Mouse (Mus musculus) neural tube, embryonic 10.5 days (tissue): ENCODE results near the gene Tfam.
A peak's percentile ranks its signal among the peaks of the same experiment; 100 is the strongest.

Source experiments
- DNase-seq: peaks from one replicate; pipeline ENCODE4 v3.0.0-alpha.2; 2017; ENCODE audit warnings: low spot score; ENCODE audit errors: extremely low spot score

Tfam gene

GRCm38 (mm10) chr10:71238240-71238554 is at the start of gene Tfam:
TSS of gene Tfam (minus strand) at chr10:71238280.
- DNase-seq: no peak

DNA sequence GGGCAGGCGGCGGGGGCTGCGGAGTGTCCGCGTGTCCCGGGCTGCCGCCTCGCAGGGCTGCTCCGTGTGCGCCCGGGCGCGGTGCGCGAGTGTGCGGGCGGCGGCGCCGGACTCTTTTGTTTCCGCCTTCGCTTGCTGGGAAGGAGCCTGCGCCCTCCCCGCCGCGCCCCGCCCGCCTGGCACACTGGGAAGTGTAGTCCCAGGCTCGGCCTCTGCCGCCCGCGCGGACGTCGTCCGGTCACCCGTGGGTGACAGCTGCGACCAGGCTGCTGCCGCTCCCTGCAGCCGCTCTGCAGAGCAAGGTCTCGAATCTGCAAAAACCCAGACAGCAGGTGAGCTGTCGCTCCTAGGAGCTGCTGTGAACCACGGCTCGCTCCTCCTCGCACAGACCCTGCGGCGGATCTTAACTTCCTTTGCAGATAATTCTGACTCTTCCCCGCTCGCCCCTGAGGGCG is 47.1 kb upstream of the Tfam start, which contains the start of gene Ube2d1:
Gene Ube2d1 (minus strand): TSS at position 137 of the 455 bp plus-strand sequence.
- DNase-seq: peak; percentile 88

GRCm38 (mm10) chr10:71284511-71285125 is 46.5 kb upstream of the Tfam start:
- peak; percentile 78 for DNase-seq

- no peak for DNase-seq
Observed at GRCm38 (mm10) chr10:71284131-71284510, 46.0 kb upstream of the Tfam start.

- DNase-seq: no peak
Observed at GRCm38 (mm10) chr10:71273008-71273739, 35.1 kb upstream of the Tfam start.

DNA sequence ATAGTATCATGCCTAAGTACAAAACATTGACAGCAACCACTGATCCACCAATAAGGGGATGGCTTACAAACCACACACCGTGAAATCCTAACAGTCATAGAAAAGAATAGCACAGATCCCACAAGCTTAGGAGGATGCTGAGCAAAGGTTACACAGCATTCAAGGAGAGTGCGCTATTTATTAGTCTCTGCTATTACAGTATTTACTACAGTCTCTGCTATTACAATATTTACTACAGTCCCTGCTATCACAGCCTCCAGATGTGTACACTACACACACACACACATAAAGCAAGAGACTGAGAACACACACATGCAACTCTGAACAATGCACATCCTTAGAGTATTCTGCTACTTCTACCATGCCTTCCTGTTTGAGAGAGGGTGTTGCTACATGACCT is 29.9 kb upstream of the Tfam start:
- DNase-seq: no peak

DNA sequence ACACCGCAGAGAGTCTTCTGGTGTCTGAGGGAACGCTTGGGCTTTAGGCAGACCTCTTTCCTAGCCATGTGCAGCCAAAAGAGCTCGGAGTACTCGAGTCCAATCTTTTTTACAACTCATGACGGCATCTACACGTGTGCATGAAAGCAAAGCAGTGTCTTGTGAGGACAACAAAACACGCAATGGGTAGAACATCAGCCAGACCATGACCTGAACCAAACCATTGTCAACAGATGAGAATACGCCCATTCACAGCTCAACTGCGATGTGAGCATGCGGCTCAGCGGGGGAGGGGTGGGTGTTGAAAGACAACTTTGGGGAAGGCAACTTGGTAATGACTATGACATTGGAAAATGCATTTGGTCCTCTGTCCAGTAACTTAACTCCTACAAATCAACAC is 29.4 kb upstream of the Tfam start:
- DNase-seq: no peak

DNA sequence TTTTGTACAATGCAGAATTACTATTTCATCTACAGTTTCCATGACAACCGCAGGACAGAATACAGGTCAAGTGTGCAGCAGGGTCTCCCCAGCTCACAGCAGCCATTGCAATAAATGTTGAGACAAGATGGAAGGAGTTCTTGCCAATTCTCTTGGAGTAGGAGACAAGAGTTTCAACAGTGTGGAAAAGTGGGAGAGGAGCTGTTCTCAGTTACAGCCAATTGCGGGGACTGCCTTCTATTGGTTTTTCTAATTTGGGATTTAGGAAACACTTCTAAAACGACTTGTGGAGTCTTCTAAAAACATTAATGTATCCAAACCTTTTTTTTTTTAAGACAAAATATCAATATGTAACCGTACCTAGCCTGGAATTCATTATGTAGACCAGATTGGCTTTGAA is 27.0 kb upstream of the Tfam start:
- DNase-seq: no peak

- no peak for DNase-seq
Observed at GRCm38 (mm10) chr10:71261637-71262036, 23.6 kb upstream of the Tfam start.

DNA sequence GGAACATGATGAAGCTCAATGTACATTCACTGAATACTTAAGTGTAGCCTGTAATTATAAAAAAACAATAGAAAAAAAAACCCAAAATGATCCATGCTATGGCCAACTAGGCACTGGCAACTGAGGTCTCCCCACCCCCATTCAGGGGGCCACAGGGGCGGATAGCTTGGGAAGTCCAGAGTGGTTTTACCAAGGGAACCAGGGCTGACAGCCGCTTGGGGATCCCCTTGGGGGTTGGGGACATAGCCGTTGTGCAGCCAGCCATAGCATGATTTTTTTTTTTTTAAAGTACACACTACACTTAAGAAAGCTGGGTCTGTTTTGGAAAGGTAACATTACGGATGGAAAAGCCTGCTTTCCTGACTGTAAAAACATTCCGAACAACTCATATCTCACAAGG is 20.9 kb upstream of the Tfam start:
- no peak for DNase-seq

- DNase-seq: no peak
Observed at GRCm38 (mm10) chr10:71258516-71258915, 20.4 kb upstream of the Tfam start.

- DNase-seq: no peak
Observed at GRCm38 (mm10) chr10:71253147-71253546, 15.1 kb upstream of the Tfam start.

DNA sequence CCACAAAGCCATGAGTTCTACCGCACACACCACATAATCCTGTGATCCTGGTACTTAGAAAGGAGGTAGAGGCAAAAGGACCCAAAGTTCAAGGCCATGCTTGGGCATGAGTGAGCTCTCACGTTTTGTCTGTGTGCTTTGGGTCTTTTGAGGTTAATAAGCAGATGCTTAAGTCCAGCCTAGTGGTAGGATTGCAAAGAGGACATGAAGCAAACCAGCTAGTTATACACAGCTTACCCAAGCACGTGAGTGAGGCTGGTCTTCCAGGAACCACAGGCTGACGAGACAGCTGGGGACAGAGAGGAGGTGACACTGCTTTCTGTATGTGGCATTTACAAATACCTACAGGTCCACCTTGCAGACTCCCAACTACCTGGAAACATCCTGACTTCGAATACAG is 14.3 kb upstream of the Tfam start:
- DNase-seq: no peak

GRCm38 (mm10) chr10:71251846-71252245 is 13.8 kb upstream of the Tfam start:
- no peak for DNase-seq

- DNase-seq: no peak
Observed at GRCm38 (mm10) chr10:71251256-71251655, 13.2 kb upstream of the Tfam start.

- DNase-seq: no peak
Observed at GRCm38 (mm10) chr10:71250472-71250871, 12.4 kb upstream of the Tfam start.

DNA sequence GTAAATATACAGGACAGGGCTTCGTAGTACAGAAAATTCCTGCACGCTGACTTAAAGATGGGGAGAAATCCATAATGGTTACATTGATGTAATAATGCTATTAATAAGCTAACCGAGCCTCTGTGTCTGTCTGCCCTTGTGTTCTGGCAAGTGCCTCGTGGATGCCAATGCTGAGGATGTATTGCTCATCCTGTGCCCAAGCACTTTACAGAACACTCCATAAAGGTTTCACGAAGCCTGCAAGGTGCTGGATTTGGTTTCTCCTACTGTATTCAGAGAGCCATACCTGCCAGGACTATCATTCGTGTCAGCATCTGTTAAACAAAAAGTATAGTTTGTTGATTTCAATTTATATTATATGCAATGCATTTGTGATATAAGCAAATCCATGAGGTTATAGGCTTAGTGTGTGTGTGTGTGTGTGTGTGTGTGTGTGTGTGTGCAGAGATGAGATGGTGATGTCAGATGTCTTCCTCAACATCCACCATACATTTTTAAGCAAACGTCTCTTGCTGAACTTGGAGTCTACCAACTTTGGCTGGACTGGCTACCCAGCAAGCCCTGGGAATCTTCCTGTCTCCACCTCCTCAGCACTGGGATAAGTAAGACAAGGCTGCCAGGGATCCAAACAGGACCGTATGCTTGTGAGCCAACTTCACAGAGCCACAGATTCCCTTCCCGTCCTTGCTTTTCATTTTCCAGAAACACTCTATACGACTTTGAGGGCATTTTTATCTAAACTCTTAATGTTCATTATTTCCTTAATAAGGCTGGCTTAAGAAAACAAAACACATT is 11.2 kb upstream of the Tfam start:
- DNase-seq: no peak

- DNase-seq: no peak
Observed at GRCm38 (mm10) chr10:71246956-71247355, 8.9 kb upstream of the Tfam start.

- no peak for DNase-seq
Observed at GRCm38 (mm10) chr10:71239479-71240120, 1.5 kb upstream of the Tfam start.

DNA sequence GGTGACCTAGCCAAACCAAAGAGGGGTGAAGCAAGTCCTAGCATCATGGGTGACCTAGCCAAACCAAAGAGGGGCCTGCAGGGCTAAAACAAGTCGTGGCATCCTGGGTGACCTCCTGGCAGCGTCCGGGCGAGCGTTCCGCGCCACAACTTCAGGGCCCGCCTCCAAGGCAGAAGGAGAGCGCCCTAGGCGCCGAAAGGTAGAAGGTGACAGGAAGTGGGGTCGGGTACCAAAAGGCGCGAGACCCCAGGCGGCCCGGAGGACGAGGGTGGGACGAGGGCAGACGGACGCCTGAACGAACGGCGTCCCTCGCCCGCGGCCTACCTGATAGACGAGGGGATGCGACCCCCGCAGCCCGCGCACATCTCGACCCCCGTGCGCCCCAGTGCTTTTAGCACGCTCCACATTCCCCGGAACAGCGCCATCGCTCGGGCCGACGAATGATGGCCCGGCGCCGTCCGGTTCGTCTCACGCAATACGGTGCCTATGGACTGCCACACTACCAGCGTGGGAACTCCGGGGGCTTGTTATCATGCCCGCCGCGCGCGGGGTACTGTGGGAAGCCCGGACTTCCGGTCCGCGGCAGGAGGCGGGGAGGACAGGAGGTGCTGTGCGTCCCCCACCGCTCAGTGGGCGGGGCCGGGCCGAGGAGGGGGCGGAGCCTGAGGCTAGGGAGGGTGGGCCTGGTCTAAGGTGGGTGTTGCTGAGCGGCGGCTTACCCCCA is 402 bp downstream of the Tfam start:
- DNase-seq: peak; percentile 97

DNA sequence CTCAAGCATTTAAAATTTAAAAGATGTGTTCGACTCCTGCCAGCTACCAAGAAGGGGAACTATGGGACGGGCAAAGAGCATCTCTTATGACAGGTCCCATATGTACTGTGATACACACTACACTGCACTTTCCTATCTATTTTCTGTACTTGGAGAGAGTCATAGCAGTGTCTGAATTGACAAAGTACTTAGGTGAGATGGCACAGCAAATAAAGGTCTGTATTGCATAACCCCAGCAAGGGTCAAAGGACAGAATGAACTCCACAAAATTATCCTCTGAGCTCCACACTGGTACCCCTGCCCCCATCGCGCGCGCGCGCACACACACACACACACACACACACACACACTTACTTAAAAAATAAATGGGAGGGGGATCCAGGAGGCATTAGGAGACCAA is 4.0 kb downstream of the Tfam start:
- DNase-seq: no peak
